Mouse (Mus musculus) right cerebral cortex, postnatal 10 days (tissue): ENCODE data around the gene Cmip.

ENCODE experiments used
- DNase-seq, 2 experiments: peaks; one replicate each; pipeline ENCODE4 v3.0.0; 2021; ENCODE audit warnings: low spot score in 2 of 2

The Cmip gene

DNA sequence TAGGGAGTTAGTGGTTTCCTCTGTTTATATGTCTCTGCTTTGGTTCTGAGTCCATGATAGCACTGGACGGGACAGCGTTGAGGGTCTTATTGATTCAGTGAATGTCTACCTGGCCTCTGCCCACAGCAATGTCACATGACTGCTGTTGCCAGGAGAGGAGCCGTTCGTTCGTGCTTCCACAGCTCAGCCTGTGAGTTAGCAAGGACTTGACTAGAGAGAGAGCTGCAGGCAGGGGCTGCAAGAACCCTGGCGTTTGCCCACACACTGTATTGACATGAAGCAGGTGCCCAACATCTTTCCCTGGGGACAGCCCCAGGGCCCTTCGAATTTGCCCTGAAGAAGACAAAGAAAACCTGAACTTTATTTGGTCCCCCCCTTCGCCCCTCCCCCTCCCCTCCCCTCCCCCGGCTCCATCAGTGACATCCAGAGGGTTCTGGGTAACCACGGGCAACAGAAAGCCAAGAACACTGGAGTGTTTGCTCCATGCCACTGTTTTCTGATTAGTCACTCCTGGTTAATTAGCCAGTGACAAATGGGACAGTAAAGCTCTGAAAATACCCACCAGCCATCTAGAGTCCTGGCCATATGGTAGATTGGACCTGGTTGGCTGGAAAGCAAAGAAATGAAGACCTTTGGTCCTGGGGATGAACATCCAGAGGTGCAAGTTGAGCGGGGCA lies 92.0 kb downstream of the Cmip start:
- no peak for DNase-seq

GRCm38 (mm10) chr8:117349541-117349940 lies 92.7 kb downstream of the Cmip start:
- no peak for DNase-seq

- no peak for DNase-seq
These were observed 95.2 kb downstream of the Cmip start for GRCm38 (mm10) chr8:117352098-117352497.

DNA sequence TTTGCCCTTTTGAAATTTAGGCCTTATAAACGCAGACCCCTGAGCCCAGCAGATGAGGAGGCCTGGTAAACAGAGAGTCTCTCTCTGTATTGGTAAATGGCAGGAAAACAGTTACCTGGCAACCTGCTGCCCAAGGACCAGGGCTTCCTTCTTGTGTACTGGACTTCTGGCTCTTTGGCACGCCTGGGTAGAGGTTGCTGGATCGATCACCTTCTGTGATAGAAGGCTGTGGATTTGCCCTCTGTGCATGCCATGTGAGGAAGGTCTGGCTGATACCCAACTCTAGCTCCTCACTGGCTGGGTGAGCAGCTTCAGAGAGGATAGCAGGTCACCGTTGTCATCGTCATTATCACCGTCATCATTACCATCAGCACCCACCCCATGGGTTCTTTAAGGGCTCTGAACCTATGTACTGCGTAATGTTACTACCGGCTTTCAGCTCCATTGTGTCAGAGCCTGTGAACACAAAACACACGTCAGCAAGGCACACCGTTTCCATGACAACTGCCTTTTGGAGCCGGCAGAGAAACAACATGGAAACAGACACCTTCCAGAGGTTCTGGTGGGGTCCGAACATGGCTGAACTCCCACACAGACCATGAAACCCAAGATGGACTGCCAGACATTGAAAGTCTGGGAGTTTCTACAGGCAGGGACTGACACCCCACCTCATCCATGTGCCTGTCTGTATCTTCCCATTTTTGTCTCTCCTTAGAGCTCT lies 98.4 kb downstream of the Cmip start:
- no peak for DNase-seq

GRCm38 (mm10) chr8:117356109-117356672 lies 99.3 kb downstream of the Cmip start:
- DNase-seq = no peak

DNA sequence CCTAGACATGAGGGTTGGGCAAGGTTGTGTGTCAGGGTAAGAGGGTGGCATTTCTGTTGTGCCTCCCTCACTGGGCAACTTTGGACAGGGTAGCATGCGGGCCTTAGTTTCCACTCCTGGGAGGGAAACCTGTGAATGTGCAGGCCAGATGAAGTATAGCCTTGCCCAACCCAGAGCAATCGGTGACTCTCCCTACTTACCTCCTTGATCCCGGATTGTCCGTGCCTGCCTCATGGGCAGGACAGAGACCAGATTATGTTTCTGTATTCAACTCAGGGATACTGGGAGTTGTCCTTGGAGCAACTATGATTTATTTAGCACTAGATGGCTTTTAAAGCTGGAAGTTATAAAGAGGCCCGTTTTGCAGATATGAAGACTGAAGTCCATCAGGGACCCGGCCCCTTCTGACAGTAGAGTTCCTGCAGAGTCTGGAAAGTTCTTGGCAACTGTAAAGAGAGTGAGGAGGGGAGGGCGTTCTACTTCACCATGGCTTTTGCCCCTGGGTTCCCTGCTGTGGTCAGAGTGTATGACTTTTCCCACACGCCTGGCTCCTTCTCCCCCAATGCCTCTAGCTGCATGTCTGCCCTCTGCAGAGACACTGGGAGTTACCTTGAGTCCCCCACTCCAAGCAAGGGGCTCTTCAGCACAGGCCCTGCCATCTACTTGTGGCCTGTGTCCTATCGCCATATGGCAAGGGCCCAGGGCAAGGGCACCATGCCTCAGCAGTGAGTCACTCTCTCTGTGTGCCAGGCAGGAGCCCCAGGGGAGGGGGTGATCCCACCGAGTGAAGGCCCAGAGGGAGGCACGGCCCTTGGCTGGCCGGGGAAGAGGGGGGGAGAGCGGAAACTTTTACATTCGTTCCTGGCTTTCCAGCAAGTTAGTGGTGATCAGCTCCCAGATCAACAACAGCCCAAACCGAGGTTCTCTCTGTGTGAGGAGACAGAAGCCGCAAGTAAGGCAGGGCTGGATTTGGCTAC lies 100.9 kb downstream of the Cmip start:
- DNase-seq = no peak

DNA sequence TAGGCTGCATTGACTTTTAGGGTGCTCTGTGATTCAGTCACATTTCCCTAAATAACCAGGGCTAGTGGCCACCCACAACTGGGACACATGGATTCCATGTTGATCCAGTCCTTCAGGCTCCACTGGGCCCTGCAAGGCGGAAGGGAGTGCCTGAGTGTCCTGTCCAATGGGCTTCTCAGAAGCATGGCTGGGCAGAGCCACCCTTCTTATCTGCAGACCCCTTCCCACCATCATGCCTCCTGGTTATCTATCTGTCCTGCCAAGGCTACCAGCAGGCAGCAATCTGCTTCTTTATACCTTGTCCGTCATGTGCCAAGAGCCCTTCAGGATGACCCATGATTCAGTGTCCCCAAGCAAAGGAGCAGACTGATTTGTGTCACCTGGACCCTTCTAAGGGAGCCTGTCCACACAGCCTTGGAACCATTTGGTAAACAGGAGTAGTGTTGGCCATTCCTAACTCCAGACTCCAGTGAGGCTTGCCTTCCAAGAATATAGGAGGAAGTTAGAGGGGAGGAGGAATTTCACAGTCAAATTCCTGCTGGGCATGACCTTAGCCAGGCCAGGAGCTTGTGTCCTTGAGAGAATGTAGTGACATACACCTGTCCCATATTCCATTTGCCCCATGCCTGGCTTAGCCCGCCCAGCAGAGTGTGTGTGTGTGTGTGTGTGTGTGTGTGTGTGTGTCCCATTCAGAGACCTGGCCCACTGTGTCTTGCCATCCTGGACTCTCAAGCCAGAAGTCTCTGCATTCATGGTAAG lies 103.5 kb downstream of the Cmip start:
- no peak for DNase-seq

DNA sequence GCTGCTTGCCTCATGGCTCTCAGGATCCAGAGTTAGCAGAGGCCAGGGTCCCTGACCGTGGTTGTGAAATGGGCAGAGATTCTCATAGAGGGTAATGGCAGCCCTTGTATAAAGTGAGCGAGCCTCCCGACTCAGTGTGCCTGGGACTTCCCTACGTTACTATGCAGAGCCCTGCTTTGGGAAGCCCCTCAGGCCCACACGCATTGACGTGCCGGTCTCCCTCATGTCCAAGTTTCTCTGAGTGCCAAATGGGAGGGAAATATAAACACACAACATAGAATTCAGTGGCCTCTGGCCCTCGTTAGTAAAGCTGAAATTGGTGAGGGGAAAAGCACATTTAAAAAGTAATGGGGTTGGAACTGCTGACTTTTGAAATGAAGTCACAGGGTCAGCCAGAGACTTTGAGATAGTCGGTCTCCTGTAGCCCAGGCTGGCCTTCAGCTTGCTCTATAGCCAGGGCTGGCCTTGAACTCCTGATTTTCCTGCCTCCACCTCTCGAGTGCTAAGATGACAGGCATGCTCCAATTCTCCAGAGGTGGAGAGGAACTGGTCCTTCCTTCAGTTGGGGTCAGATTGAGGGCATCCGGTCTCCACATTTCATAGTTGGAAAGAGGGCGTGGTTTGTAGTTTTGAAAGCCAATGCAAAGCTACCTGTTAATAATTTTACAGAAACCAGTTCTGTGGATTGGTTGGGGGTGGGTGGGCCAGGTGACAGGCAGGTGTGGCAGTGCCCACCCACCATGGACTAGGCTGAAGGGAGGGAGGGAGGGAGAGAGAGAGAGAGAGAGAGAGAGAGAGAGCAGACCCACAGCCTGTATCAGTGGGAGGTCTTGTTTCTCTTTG lies 105.0 kb downstream of the Cmip start:
- DNase-seq = no peak

DNA sequence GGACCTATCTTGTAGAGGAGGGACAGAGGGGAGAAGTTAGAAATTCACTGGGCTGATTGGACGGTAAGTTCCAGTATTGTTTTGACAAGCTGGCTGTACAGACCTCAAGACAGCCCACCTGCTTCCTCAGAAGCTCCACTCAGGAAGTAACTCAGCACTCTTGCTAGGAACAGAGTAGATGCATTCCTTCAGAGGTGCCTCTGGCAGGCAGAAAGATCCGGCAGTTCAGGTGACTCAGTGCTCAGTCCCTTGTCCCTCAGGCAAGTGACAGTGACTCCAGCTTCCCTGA lies 105.5 kb downstream of the Cmip start:
- no peak for DNase-seq

DNA sequence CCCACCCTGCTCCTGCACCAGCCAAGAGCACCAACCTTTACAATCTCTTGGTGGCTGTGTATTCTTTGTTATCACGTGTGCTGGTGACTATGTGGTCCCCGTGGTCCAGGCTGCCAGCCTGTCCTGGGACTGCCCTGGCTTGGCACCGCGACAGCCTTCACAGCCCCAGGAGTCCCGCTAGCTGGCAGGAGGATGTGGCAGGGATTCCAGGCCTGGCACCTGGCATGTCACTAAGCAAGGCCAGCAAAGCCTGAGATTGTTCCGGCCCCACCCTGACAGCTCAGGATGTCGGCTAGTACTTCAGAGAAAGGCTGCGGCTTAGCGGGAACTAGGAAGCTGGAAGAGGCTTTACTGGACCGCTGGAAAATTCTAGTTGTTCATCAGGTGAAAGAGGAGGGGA lies 106.4 kb downstream of the Cmip start:
- DNase-seq = peak in 1 of 2 experiments; percentile 62

DNA sequence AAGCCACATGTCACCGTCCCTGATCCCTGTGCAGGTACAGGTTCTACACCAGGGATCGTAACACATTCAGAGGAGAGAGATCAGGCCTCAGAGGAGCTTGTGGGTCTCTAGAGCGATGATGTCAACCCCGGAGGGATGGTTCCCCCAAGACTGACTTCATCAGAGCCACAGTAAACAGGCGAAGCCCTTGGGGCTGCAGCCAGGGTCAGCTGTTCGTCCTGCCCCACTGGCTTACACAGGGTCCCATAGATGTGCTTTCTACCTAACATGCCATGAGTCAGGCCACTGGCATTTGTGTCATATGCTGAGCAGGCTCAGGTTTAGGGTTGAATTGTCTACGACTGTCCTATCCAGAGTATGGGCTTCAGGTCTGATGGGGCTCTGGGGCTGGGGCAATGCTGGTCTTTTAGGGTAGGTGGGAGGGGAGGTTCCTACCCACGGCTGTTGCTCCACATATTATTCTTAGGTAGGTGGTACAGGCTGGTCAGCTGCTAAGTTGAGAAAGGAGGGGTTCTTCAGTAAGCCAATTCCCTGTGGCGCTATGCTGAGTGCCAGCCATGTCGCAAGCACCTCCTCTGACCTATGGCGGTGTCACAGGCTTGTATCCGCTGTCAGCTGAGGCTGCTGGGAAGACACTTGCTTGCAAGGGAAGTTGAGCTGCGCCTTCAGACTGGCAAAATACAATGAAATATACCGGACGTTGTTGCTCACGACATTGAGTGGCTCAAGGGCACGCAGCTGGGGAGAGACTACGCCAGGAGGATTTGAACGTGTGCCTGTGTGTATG lies 107.7 kb downstream of the Cmip start:
- DNase-seq = no peak

DNA sequence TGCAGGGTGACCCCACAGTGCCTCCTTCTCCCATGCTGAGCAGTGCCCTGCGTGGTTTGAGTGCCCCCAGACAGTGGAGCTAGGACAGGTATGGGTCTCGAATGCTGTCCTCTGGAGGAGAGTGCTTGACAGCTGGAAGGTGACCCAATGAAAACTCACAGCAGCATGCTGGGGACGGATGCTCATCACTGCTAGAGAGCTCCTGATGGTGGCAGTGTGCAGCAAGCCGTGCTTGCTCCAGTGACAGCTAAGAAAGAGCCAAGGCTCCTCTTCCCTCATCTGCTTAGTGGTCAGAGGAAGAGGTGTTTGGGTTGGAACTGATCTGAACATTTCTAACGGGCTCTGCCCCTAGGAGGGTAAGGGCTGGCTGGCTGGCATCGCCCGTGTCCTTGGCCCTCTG lies 109.6 kb downstream of the Cmip start:
- DNase-seq = peak; percentile 65 to 67

DNA sequence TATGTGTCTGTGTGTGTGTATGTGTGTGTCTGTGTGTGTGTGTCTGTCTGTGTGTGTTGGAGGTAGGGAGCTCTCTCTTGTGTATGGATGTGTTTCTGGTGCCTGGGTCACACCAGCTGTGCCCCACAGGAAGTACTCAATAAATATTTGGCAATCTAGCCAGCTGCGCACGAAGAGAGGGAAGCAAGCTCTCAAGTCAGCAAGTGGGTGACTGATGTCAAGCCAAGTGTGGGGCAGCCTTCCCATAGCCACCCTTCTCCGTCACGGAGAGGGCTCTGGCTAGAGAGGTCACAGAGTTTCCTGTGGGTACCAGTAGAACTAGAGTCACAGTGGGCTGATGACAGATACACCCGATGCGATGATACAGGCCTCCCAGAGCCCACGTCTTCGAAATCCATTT lies 110.6 kb downstream of the Cmip start:
- no peak for DNase-seq

GRCm38 (mm10) chr8:117368781-117369180 lies 111.9 kb downstream of the Cmip start:
- DNase-seq = peak in 1 of 2 experiments; percentile 54

GRCm38 (mm10) chr8:117370009-117370408 lies 113.1 kb downstream of the Cmip start:
- DNase-seq = no peak

- DNase-seq = no peak
These were observed 114.3 kb downstream of the Cmip start for GRCm38 (mm10) chr8:117371189-117371588.

DNA sequence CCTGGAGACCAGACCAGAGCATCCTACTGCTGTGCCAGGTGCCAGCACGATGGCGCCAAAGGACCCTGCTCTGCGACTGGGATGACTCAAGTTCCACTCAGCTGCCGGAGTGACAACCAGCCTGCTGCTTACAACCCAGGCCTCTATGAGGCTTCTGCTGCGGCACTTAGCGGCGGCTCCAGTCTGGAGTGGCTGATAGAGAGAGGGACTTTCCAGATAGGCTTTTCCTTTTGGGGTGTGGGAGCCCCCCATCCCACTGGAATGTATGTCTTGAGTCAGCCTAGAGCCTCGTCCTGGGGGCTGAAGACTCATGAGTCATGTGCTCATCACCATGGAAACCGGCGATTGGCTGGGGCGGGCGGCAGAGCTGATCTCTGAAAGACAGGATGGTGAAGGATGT lies 115.2 kb downstream of the Cmip start:
- DNase-seq = peak; percentile 76 to 82

DNA sequence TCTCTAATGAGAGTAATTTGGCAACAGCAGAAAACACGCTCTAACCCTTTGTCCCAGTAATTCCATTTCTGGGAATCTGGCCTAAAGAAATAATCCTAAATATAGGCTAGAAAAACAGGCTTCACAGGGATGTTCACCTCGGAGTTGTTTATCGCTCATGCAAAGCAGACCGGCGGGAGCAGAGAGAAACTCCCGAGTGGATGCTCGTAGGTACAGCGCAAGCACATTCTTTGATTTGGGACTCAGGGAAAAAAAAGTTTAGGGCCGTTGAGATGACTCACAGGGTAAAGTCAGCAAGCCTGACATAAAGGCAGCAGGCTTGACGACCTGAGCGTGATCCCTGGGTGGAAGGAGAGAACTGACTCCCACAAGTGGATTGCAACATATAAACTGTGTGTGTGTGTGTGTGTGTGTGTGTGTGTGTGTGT lies 116.2 kb downstream of the Cmip start:
- no peak for DNase-seq

DNA sequence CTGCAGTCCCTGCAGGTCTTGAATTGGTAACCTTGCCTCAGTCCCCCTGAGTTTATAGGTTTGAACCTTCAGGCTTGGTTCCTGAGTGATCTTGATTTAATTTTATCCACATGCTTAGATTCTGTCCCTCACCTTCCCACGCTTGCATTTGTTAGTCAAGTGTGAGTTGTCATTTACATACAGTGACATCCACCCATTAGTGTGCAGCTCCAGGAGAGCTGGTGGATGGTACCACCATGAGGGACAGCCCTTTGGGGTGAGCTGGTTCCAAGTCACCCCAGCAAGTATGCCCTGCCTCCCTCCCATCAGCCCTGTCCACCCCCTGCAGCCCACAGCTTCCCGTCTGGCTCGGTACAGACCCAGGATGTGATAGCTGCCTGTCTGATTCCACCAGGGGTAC lies 117.2 kb downstream of the Cmip start:
- no peak for DNase-seq

GRCm38 (mm10) chr8:117376997-117377396 lies 120.1 kb downstream of the Cmip start:
- no peak for DNase-seq
